Mouse (Mus musculus): Measurements from ENCODE around the gene Fam13c. TPM values are rescaled to one million over a fixed set of nuclear protein-coding genes. Genes with fewer than 3 reads are reported as not detected.
A peak's percentile ranks its signal among the peaks of the same experiment; 100 is the strongest.

The Fam13c gene
- polyA plus RNA-seq (2015; fragmentation: Nextera tagmentation; extraction: Ambion mirVana) = 8.2 and 9.6 TPM in 2 replicates

DNA sequence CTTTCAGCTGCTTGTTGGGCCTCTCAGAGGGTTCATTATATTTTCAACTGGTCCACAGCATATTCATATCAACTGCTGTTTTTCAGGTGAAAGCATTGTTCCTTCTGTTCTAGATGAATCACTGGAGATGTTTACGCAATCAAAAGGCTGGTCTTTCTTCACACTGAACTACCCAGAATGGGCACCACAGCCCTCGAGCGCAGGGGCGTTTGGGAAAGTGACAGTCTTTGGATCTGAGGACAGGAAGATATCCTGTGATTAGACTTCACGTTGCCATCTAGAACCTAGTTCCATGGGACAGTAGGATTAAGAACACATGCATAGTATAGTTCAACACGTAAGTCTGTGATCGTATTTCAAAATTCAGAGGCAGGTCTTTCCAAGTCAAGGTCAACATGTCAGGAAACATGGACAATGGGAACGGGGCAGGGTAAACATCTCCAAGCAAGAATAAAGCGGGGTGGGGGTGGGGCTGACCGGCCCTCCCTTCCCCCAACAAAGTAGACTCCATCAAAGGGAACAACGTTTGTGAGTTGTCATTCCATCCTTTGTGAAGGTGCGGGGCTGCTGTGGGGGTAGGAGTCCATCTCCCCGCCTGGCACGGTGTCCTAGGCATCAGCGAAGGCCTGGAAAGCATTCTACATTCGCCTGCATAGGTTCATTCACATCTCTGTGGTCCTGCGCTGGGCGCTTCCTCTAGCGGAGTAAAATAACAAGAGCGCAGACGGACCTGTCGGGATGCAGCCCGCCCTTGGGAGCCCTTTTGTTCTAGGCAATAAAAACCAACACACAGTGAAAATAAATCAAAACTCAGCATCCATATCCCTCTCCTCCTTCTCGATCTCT is at the start of gene Fam13c:
TSS of gene Fam13c (plus strand) at position 806 of the 846 bp plus-strand sequence.
- Histone ChIP-seq H3K9me3 (no peaks in the 10 kb centered on the region), H3K4me3 (replicated peaks) (peak within 1 kb of the TSS; percentile 64), H3K9ac (peak within 1 kb of the TSS; percentile 54), H3K36me3 (no peaks in the 10 kb centered on the region), H3K27me3 (replicated peaks) (no peaks in the 10 kb centered on the region), H3K27ac (peak within 1 kb of the TSS; percentile 79), H3K4me2 (peak within 1 kb of the TSS; percentile 95), H3K4me1 (no peaks in the 10 kb centered on the region)
- 12% methylated on average over 24 of the region's 24 CpGs for WGBS
- peak; percentile 14; the same call in 1 of the 2 replicates for ATAC-seq (ENCODE audit: insufficient read depth, low FRiP score, low read depth)

DNA sequence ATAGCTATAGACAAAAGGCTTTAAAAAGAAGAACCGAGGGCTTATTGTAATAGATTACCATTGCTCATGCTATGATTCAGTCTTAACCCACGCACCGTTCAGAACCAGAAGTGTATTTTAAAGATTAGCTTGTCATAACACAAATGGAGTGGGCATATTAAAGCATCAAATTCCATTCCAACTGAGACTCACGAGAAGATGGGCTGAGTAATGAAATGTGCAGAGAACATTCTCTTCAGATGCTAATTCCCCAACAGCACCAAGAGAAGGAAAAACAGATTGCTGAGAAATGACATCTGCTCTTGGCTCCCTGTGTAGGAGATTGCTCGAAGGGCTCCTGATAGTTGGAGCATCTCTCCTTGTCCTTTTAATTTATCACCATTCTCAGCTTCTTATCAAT is 44.4 kb upstream of the Fam13c start:
- WGBS = 59% methylated on average over 5 of the region's 5 CpGs
- ATAC-seq (ENCODE audit: insufficient read depth, low FRiP score, low read depth) = no peak

DNA sequence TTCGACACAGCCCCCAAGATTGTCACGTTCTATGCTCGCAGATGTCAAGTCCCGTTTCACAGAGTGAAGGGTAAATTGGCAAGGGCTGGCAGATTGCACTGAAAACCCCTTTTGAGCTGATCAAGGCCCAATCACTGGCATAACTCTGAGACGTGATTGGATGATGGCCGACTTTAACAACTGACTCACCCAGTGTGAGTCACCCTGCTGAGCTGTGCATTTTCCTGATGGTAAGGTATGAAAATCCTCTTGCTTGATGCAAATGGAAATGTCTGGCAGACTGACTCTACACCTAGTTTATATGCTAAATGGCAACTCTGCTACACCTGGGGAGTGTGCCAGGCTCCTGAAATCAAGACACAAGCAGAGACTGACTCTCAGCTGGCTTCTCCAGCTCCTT is 42.1 kb upstream of the Fam13c start:
- ATAC-seq (ENCODE audit: insufficient read depth, low FRiP score, low read depth) = no peak
- no peak overlapping the region for H3K27ac ChIP-seq
- H3K27me3 ChIP-seq (replicated peaks) = no peaks in the 10 kb centered on the region
- H3K36me3 ChIP-seq = no peaks in the 10 kb centered on the region
- 81% methylated on average over 6 of the region's 6 CpGs for WGBS
- no peak overlapping the region for H3K4me2 ChIP-seq
- H3K4me1 ChIP-seq = no peaks in the 10 kb centered on the region
- H3K9me3 ChIP-seq = no peaks in the 10 kb centered on the region
- no peak overlapping the region for H3K9ac ChIP-seq
- no peak overlapping the region for H3K4me3 ChIP-seq (replicated peaks)

More for the DNA sequence above, 44.4 kb upstream of the Fam13c start:
- no peak overlapping the region for H3K9ac ChIP-seq
- no peak overlapping the region for H3K4me3 ChIP-seq (replicated peaks)
- no peak overlapping the region for H3K27ac ChIP-seq
- H3K36me3 ChIP-seq = no peaks in the 10 kb centered on the region
- no peak overlapping the region for H3K4me2 ChIP-seq
- no peaks in the 10 kb centered on the region for H3K27me3 ChIP-seq (replicated peaks)
- H3K9me3 ChIP-seq = no peaks in the 10 kb centered on the region
- no peaks in the 10 kb centered on the region for H3K4me1 ChIP-seq

DNA sequence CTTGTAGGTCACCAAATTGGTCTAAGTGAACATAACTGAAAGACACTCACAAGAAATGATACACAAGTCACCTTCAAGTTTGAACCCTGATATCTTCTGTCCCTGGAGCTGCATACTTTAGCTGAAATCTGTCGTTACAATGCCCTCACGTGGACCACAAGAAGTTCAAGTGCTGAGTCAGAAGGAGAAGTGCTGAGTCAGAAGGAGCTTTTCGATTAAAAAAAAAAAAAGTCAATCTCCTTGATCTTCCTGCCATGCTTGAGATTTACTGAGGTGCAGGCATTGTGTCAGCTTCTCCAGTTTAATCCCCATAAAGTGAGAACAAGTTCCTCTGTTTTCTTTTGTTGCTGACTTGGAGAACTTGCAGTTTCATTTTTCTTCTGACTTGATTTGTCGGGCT is 38.3 kb upstream of the Fam13c start:
- H3K36me3 ChIP-seq = no peaks in the 10 kb centered on the region
- no peak overlapping the region for H3K4me2 ChIP-seq
- no peak overlapping the region for H3K4me3 ChIP-seq (replicated peaks)
- no peaks in the 10 kb centered on the region for H3K27me3 ChIP-seq (replicated peaks)
- H3K4me1 ChIP-seq = no peaks in the 10 kb centered on the region
- H3K9ac ChIP-seq = no peak overlapping the region
- no peaks in the 10 kb centered on the region for H3K9me3 ChIP-seq
- WGBS = 73% methylated on average over 4 of the region's 4 CpGs
- ATAC-seq (ENCODE audit: insufficient read depth, low FRiP score, low read depth) = no peak
- H3K27ac ChIP-seq = no peak overlapping the region

DNA sequence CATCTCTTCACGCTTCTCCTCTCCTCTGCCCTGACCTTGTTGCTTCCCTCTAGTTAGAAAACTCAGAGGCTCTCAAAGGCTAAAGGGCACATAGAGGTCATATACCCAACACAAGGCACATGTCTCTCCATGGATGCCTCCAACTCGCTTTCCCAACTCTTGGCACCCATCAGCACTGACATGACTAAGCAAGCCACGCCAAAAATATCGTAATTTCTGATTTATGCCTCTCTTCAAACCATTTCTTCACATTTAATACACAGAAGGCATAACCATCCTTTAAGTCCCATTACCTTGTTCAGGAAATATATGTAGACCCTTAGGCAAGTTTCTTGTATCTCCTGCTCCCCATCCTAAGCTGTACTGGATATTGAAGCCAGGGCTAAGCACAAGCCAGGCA is 37.6 kb upstream of the Fam13c start:
- 83% methylated on average over 4 of the region's 4 CpGs for WGBS
- H3K27ac ChIP-seq = no peak overlapping the region
- no peak overlapping the region for H3K4me2 ChIP-seq
- no peaks in the 10 kb centered on the region for H3K27me3 ChIP-seq (replicated peaks)
- ATAC-seq (ENCODE audit: insufficient read depth, low FRiP score, low read depth) = no peak
- H3K9me3 ChIP-seq = no peaks in the 10 kb centered on the region
- no peaks in the 10 kb centered on the region for H3K36me3 ChIP-seq
- H3K4me3 ChIP-seq (replicated peaks) = no peak overlapping the region
- H3K9ac ChIP-seq = no peak overlapping the region
- H3K4me1 ChIP-seq = no peaks in the 10 kb centered on the region

DNA sequence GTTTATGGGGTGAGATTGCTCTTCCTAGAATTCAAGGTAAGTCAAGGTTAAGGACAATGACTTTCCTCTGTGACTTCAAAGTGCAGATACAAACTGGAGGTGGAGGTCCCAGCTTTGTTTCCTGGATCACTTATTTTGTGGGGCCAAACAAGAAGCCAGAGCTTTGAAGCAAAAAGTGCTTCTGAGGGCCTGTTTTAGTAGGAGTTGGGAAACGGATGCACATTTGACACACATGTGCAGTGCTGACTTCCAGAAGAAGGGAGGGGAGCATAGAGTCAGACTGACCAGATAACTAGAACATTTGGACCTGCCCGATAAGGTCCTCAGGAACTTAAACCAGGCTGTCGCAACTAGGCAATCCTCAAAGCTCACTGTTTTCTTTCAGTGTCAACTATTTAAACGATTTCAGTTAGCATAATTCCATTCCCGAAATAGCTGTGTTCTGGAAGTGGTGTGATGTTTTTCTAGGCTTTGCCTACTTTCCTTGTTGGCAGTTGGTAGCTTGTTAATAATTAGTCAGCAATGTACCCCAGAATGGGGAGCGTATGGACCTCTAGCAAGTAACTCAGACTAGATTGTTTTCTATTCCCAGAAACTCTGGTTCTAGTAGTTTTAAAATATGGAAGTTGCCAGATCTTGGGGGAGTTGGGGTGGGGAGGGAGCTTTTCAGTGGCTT is 22.3 kb upstream of the Fam13c start:
- H3K4me2 ChIP-seq = no peak overlapping the region
- no peaks in the 10 kb centered on the region for H3K9me3 ChIP-seq
- no peaks in the 10 kb centered on the region for H3K27me3 ChIP-seq (replicated peaks)
- H3K27ac ChIP-seq = no peak overlapping the region
- H3K36me3 ChIP-seq = no peaks in the 10 kb centered on the region
- H3K9ac ChIP-seq = no peak overlapping the region
- no peaks in the 10 kb centered on the region for H3K4me1 ChIP-seq
- no peak overlapping the region for H3K4me3 ChIP-seq (replicated peaks)
- 72% methylated on average over 6 of the region's 6 CpGs for WGBS
- ATAC-seq (ENCODE audit: insufficient read depth, low FRiP score, low read depth) = no peak

DNA sequence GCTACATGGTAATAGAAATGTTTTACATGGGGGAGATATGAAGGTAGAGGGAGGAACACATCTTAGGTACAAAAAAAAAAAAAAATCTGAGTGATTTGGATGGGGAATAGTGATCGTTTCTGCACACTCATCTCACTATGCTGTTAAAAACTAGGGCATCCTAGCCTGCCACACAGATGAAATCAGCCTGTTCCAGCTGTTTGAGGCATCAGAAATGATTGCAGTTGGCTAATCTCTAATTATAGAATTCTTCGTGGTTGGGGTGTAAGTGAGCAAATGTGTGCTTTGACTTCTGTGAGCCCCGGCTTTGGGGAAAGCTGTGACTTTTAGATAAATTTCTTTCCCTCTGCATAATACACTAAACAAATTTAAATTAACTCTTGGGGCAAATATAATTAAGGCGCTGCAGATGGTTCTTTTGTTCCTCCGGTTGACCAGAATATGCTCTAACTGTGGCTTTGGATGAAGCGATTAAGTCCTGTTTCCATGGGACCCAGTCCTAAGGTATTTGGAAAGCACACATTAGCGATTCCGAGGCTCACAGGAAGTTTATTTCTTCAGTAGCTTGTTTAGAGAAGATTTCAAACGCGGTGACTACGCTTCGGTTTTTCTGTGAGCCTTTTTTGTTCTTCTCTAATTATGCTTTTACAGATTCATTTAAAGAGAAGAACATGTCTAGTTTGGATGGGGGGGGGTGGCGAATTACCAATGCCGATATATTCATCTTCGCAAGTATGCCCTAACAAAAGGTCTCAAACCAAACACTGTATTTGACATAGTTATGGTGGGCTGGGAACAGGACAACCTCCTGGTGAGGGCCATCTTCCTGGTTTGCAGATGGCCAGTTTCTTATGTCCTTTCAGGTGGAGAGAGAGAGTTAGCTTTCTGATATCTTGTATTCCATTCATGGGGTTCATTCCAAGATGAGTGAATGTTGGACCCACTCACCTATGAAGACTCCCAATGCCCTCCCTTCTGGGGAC is 20.7 kb upstream of the Fam13c start:
- no peak for ATAC-seq (ENCODE audit: insufficient read depth, low FRiP score, low read depth)

DNA sequence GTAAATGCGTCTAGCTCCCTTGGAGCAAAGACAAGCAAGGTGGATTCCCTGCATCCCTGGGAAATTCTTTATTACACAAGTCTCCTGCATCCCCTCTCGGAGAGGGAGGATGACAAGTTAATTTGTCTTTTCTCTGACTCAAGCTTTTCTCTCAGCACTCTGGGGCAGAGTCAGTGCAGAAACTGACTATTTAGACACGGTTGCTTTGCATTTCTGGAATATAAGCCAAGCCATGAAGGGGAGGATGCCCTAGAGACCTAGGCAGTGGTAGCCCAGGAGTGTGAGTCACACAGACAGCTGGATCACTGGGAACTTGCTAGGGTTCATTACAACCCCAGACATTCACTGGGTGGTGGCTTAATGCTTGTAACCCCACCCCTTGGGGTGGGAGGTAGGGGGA is 13.9 kb upstream of the Fam13c start:
- Histone ChIP-seq H3K4me2 (no peak overlapping the region), H3K4me3 (replicated peaks) (no peak overlapping the region), H3K36me3 (no peaks in the 10 kb centered on the region), H3K4me1 (no peaks in the 10 kb centered on the region), H3K27me3 (replicated peaks) (no peaks in the 10 kb centered on the region), H3K9me3 (no peaks in the 10 kb centered on the region), H3K27ac (no peak overlapping the region), H3K9ac (no peak overlapping the region)
- WGBS = 35% methylated on average over 3 of the region's 3 CpGs
- peak; percentile 43; the same call in 1 of the 2 replicates for ATAC-seq (ENCODE audit: insufficient read depth, low FRiP score, low read depth)

More for the DNA sequence above, 20.7 kb upstream of the Fam13c start:
- Histone ChIP-seq H3K36me3 (no peaks in the 10 kb centered on the region), H3K27ac (no peak overlapping the region), H3K4me1 (no peaks in the 10 kb centered on the region), H3K27me3 (replicated peaks) (no peaks in the 10 kb centered on the region), H3K4me3 (replicated peaks) (no peak overlapping the region), H3K9me3 (no peaks in the 10 kb centered on the region), H3K9ac (no peak overlapping the region), H3K4me2 (no peak overlapping the region)
- WGBS = 47% methylated on average over 15 of the region's 15 CpGs

DNA sequence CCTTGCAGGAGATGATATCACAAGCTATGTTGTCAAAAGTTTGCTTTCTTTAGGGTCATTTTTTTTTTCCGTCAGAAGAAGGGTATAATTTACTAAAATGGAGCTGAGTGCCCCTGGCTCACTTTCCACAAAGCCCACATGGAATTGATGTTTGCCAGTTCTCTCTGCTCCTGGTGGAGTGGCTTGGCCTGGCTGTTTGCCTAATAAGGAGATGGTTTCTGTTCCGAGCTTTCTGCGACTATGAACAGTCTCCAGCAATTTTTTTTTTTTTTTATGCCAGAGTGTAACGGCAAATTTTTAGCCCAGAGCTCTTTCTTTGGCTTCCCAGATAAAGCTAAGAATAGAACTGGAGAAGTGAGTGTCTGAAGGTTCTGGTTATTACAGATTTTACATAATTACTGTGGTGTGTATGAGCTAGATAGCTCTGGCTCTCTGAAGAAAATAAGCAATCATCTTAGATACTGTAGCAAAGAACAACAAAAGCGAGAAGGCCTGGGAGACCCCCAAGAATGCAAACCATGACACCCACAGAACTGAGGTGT is 12.1 kb upstream of the Fam13c start:
- WGBS = 54% methylated on average over 5 of the region's 5 CpGs
- peak overlapping the region; percentile 76 for H3K27ac ChIP-seq
- no peak for ATAC-seq (ENCODE audit: insufficient read depth, low FRiP score, low read depth)

DNA sequence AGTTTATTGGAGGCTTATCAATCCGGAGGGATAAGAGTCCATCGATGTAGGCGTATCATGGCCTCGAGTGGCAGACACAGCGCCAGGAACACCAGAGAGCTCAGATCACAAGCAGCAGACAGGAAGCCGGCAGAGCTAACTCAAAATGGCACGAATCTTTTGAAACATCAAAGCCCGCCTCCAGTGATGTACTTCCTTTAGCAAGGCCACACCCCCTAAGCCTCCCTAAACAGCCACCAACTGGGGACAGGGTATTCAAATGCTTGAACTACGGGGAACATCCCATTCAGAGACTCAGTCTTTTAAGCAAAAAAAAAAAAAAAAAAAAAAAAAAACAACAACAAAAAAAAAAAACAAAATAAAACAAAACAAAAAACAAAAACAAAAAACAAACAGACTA is 10.9 kb upstream of the Fam13c start:
- WGBS = 87% methylated on average over 9 of the region's 9 CpGs

More for the DNA sequence above, 12.1 kb upstream of the Fam13c start:
- no peaks in the 10 kb centered on the region for H3K9me3 ChIP-seq
- H3K27me3 ChIP-seq (replicated peaks) = no peaks in the 10 kb centered on the region
- no peak overlapping the region for H3K4me3 ChIP-seq (replicated peaks)
- no peaks in the 10 kb centered on the region for H3K4me1 ChIP-seq
- no peak overlapping the region for H3K9ac ChIP-seq
- H3K4me2 ChIP-seq = no peak overlapping the region
- no peaks in the 10 kb centered on the region for H3K36me3 ChIP-seq

DNA sequence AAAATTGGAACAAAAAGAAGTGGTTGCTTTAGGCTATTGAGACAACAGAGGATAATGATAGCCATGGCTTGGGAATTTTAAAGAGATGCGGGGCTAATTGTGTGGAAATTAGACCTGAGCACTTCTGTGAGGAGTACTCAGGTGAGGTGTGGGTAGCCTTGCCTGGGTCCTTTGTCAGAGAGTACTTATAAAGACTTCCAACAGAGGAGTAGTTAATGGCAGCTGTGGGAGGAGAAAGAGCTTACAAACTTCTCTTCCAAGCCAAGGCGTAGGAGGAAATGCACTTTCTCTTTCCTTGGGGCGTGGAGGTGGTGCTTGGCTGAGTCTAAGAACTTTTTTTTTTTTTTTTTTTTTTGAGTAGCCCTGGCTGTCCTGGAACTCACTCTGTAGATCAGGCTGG is 6.9 kb upstream of the Fam13c start:
- no peak overlapping the region for H3K9ac ChIP-seq
- H3K9me3 ChIP-seq = no peaks in the 10 kb centered on the region
- no peak overlapping the region for H3K27ac ChIP-seq
- ATAC-seq (ENCODE audit: insufficient read depth, low FRiP score, low read depth) = no peak
- no peaks in the 10 kb centered on the region for H3K36me3 ChIP-seq
- H3K4me3 ChIP-seq (replicated peaks) = no peak overlapping the region
- H3K4me2 ChIP-seq = no peak overlapping the region
- no peaks in the 10 kb centered on the region for H3K4me1 ChIP-seq
- no peaks in the 10 kb centered on the region for H3K27me3 ChIP-seq (replicated peaks)
- 84% methylated on average over 3 of the region's 3 CpGs for WGBS

More for the DNA sequence above, 10.9 kb upstream of the Fam13c start:
- H3K9ac ChIP-seq = no peak overlapping the region
- no peaks in the 10 kb centered on the region for H3K4me1 ChIP-seq
- ATAC-seq (ENCODE audit: insufficient read depth, low FRiP score, low read depth) = no peak
- H3K36me3 ChIP-seq = no peaks in the 10 kb centered on the region
- H3K9me3 ChIP-seq = no peaks in the 10 kb centered on the region
- H3K4me2 ChIP-seq = no peak overlapping the region
- H3K27ac ChIP-seq = no peak overlapping the region; the same call in 1 of the 2 replicates
- H3K27me3 ChIP-seq (replicated peaks) = no peaks in the 10 kb centered on the region
- H3K4me3 ChIP-seq (replicated peaks) = no peak overlapping the region

Measured in stomach, embryonic 15.5 days (tissue).